Mouse (Mus musculus): Measurements from ENCODE around the gene Padi4. TPM values are rescaled to one million over a fixed set of nuclear protein-coding genes. Genes with fewer than 3 reads are reported as not detected.

The Padi4 gene
- total RNA-seq, 2 experiments from 2014 or later: not detected

DNA sequence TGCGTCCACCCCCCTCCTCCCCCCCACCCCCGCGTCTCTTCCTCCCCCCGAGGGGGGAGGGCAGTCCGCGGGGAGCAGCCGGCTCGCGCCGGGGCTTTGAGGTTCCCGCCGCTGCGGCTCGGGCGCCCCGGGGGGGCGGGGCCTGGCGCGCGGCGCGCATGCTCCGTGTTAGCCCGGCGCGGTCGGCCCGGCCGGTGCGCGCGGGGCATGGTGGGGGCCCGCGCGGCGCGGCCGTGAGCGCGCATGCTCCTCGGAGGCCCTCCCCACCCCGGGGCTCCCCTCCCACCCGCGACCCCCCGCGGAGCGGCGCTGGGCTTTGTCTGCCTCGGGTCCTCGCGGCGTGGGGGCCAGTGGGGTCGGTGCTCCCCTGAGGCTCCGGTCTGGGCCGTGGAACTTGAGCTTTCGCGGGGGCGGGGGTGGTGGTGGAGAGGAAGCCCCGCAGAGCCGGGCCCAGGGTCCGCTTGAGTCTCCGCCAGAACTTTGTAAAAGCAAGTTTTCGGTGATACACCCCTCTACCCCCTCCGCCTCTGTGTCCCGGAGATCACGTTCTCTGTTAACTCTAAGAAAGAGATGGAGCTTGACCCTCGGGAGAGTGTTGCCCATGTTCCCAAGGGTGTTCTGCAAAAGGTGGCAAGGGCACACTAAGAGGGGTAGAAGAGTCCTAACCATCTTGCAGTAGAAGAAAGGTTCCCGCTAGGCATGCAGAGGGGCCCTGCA, 71.3 kb downstream of the Padi4 start:
- DNase-seq (ENCODE audit: low spot score in 2 of 2): peak; percentile 48 to 76

DNA sequence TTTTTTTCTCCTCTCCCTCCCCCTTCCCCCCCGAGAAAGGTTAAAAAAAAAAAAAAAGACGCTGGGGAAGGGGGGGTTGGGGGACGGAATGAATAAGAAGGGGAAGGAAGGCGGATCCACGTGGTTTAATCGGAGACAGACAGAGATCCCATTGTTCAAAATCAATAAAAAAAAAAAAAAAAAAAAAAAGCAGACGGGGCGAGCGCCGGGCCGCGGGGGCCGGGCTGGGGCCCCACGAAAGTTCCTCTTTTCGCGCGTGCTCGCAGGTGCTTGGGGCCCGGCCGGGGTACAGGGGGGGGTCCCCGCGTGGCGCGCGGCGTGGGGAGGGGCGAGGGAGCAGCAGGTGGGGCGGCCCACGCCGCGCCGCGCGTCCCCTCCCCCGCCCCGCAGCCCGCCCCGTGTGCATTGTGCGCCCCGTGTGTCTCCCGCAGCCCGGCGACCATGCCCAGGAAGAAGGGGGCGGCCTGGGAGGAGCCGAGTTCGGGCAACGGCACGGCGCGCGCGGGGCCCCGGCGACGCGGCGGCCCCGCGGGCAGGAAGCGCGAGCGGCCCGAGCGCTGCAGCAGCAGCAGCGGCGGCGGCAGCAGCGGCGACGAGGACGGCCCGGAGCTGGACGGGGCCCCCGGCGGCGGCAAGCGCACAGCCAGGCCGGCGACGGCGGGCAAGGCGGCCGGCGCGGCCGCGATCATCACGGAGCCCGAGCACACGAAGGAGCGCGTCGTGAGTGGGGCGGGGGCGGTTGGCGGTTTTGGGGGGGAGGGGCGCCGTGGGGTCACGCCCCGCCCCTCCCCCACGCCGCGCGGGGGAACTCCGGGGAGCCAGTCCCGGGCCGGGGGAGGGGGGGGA, 72.1 kb downstream of the Padi4 start:
- DNase-seq (ENCODE audit: low spot score in 2 of 2): peak in 1 of 2 experiments; percentile 50

DNA sequence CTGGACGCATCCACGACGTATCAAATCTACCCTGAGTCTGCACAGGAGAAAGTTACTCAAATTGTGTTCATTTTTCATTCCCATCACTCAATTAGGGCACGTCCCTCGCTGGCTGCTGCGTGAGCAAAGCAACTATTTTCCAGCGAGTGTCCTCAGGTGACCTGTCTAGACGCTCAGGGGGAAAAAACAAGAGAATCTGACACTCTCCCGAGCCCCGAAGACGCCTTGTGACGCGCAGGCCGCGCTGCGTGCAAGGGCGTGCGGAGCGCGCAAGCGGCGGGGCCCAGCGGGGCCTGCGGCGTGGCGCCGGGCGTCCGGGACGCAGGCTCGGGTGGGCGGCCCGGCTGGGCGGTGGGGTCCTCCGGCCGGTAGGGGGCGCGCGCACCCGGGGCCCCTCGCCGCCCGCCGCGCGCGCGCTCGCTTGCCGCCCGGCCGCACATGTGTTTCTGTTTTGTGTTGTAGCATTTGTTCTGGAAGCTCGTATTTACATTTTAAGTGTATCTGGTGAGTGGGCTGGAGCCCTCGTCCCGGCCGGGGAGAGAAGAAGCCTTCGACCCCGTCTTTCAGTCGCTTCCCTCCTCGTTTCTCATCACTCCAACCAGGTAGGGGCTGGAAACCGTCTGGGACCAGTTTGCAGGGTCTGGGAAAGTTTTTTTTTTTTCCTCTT, 72.9 kb downstream of the Padi4 start:
- DNase-seq (ENCODE audit: low spot score in 2 of 2): peak; percentile 72 to 86

DNA sequence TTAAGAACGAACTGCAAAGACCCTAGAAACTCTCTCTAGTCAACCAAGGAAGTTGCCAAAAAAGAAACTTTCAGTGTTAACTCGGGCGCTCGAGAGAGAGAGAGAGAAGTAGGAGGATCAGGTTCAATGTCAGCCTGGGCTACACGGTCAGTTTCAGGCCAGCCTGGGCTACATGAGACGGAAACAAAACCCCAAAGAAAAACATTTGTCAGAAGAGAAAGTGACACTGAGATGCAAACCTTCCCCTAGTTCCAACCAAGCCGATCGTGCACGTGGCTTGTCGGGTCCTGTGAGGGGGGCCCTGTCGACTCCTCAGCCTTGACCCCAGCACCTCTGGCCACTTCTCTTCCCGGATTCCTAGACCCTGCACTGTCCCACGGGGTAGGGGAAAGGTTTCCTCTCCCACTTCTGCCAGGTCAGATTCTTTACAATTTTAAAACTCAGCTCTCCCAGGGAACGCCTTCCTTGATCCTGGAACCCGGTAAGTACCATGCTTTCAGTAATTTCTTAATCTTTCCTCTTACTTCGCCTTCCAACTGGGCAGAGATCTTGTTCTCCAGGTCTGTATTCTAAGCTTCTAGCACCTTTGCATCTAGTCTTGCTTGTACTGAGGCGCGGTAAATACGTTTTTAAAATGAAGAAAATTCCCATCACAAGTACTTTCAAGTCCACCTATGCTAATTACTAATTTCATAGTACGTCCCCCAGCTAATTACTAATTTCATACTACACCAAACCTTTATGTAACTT, 73.6 kb downstream of the Padi4 start, which contains the start of gene Rcc2:
Gene Rcc2 (plus strand): TSS at position 273 of the 750 bp plus-strand sequence.
- DNase-seq (ENCODE audit: low spot score in 2 of 2): no peak

DNA sequence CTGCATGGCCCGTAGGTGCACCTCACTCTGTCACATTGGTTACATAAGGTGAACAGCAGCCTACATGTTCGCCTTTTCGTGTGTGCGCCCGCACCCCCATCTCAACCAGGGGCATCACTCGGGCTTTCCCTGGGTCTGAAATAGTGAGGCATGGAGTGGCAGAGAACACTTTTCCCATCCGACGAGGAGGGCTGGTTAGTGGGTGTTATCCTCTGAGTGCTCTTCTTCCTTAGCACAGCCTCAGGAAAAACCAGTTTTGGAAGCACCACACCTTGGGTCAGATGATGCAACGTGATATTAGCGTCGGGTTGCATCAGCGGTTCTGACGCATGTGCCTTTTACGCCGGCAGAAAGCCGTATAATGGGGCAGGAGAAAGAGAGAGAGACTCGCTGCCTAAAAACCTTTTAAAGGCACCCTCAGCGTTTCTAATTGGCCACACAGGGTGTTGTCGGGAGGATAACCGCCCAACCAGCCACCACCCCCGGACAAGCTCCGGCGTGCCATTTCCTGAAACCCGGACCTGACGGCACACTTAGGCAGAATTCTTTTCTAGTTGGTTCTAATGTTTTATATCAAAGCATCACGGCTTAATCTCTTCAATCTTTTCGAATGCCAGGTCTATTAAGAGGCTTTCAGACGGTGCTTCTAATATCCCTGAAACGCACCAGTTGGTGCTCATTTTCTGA, 74.5 kb downstream of the Padi4 start:
- DNase-seq (ENCODE audit: low spot score in 2 of 2): peak; percentile 75 to 87

Small RNA genes lying within 50 kb of the gene (microRNA-seq; reads per million reads assigned to microRNA genes)
- 0 reads per million in 2 experiments for gene Gm25951

Other genes with a start within 250 kb of the Padi4 start
- 10 to 100 TPM; 37.0 to 45.2 TPM for gene Arhgef10l, start 108.2 kb downstream of the Padi4 start, total RNA-seq (2021)
- gene Rcc2, start 73.7 kb downstream of the Padi4 start, total RNA-seq (2021): 10 to 100 TPM; 94.5 to 95.9 TPM
- gene Padi6, start 31.6 kb downstream of the Padi4 start, total RNA-seq (2021): under 1 TPM in 1 of 2 experiments, not detected in 1; 0.12 TPM
- gene Padi3, start 36.4 kb upstream of the Padi4 start, total RNA-seq (2021): not detected
- gene Padi1, start 71.5 kb upstream of the Padi4 start, total RNA-seq (2021): not detected
- gene Padi2, start 132.1 kb upstream of the Padi4 start, total RNA-seq (2021): 10 to 100 TPM; 25.0 to 27.3 TPM
- gene Sdhb, start 187.0 kb upstream of the Padi4 start, total RNA-seq (2021): 100 to 1,000 TPM; 183 to 190 TPM
- gene Atp13a2, start 212.6 kb upstream of the Padi4 start, total RNA-seq (2021): 100 to 1,000 TPM; 151 to 157 TPM
- gene Mfap2, start 236.2 kb upstream of the Padi4 start, total RNA-seq (2021): 1 to 10 TPM; 3.4 to 4.5 TPM

Data from layer of hippocampus, adult 18-20 months (tissue).